Mouse (Mus musculus): ENCODE results near the gene Traf3. TPM values are rescaled to one million over a fixed set of nuclear protein-coding genes. Genes with fewer than 3 reads are reported as not detected.
A peak's percentile ranks its signal among the peaks of the same experiment; 100 is the strongest.

The Traf3 gene
- polyA plus RNA-seq, 1 experiment, result 13.1 TPM

- H3K36me3 ChIP-seq (ENCODE audit: control insufficient read depth, insufficient read depth, low read length, poor library complexity, severe bottlenecking), result no peaks in the 10 kb centered on the region
- TF ChIP-seq CTCF (IDR thresholded peaks at IDR 0.05; ENCODE audit: low read depth, low read length) (no peak), POLR2A (IDR thresholded peaks at IDR 0.05; ENCODE audit: insufficient read depth, low read length) (no peak), EP300 (IDR thresholded peaks at IDR 0.05; ENCODE audit: insufficient read depth, low read depth, low read length) (no peak)
- H3K9me3 ChIP-seq (replicated peaks; ENCODE audit: control insufficient read depth, insufficient read depth, low read length, poor library complexity, severe bottlenecking), result no peaks in the 10 kb centered on the region
- H3K9ac ChIP-seq (ENCODE audit: low read depth, poor library complexity, severe bottlenecking), result 0 out of 2 replicates have a peak overlapping the region, but pooled peaks have one; percentile 3
- peaks cover 4% of the 10 kb centered on the region for H3K27me3 ChIP-seq (ENCODE audit: control insufficient read depth, insufficient read depth, low read length, poor library complexity, severe bottlenecking)
- H3K4me1 ChIP-seq (ENCODE audit: control insufficient read depth, insufficient read depth, low read length), result peaks cover 3% of the 10 kb centered on the region
- peak overlapping the region; percentile 39 for H3K4me3 ChIP-seq (ENCODE audit: low read depth, low read length)
- no peak overlapping the region for H3K27ac ChIP-seq (ENCODE audit: insufficient read depth, low read length)
Observed at GRCm38 (mm10) chr12:111271966-111272365, 105.8 kb downstream of the Traf3 start.

- no peak overlapping the region for H3K9ac ChIP-seq (ENCODE audit: low read depth, poor library complexity, severe bottlenecking)
- peaks cover 3% of the 10 kb centered on the region for H3K4me1 ChIP-seq (ENCODE audit: control insufficient read depth, insufficient read depth, low read length)
- no peak overlapping the region for H3K27ac ChIP-seq (ENCODE audit: insufficient read depth, low read length)
- H3K4me3 ChIP-seq (ENCODE audit: low read depth, low read length), result no peak overlapping the region
- TF ChIP-seq CTCF (IDR thresholded peaks at IDR 0.05; ENCODE audit: low read depth, low read length) (peak; percentile 92), POLR2A (IDR thresholded peaks at IDR 0.05; ENCODE audit: insufficient read depth, low read length) (no peak), EP300 (IDR thresholded peaks at IDR 0.05; ENCODE audit: insufficient read depth, low read depth, low read length) (0 out of 2 replicates have a peak, but pooled peaks have one; percentile 29)
- H3K36me3 ChIP-seq (ENCODE audit: control insufficient read depth, insufficient read depth, low read length, poor library complexity, severe bottlenecking), result no peaks in the 10 kb centered on the region
- H3K27me3 ChIP-seq (ENCODE audit: control insufficient read depth, insufficient read depth, low read length, poor library complexity, severe bottlenecking), result peaks cover 4% of the 10 kb centered on the region
- no peaks in the 10 kb centered on the region for H3K9me3 ChIP-seq (replicated peaks; ENCODE audit: control insufficient read depth, insufficient read depth, low read length, poor library complexity, severe bottlenecking)
Observed at GRCm38 (mm10) chr12:111272420-111272819, 106.2 kb downstream of the Traf3 start.

- Histone ChIP-seq H3K9me3 (replicated peaks; ENCODE audit: control insufficient read depth, insufficient read depth, low read length, poor library complexity, severe bottlenecking) (no peaks in the 10 kb centered on the region), H3K9ac (ENCODE audit: low read depth, poor library complexity, severe bottlenecking) (peak overlapping the region; percentile 10; the same call in 1 of the 2 replicates), H3K27ac (ENCODE audit: insufficient read depth, low read length) (no peak overlapping the region), H3K4me1 (ENCODE audit: control insufficient read depth, insufficient read depth, low read length) (peaks cover 3% of the 10 kb centered on the region), H3K27me3 (ENCODE audit: control insufficient read depth, insufficient read depth, low read length, poor library complexity, severe bottlenecking) (peaks cover 4% of the 10 kb centered on the region), H3K4me3 (ENCODE audit: low read depth, low read length) (0 out of 2 replicates have a peak overlapping the region, but pooled peaks have one; percentile 53), H3K36me3 (ENCODE audit: control insufficient read depth, insufficient read depth, low read length, poor library complexity, severe bottlenecking) (no peaks in the 10 kb centered on the region)
- TF ChIP-seq CTCF (IDR thresholded peaks at IDR 0.05; ENCODE audit: low read depth, low read length) (no peak), POLR2A (IDR thresholded peaks at IDR 0.05; ENCODE audit: insufficient read depth, low read length) (no peak)
Observed at GRCm38 (mm10) chr12:111274006-111274405, 107.8 kb downstream of the Traf3 start.

DNA sequence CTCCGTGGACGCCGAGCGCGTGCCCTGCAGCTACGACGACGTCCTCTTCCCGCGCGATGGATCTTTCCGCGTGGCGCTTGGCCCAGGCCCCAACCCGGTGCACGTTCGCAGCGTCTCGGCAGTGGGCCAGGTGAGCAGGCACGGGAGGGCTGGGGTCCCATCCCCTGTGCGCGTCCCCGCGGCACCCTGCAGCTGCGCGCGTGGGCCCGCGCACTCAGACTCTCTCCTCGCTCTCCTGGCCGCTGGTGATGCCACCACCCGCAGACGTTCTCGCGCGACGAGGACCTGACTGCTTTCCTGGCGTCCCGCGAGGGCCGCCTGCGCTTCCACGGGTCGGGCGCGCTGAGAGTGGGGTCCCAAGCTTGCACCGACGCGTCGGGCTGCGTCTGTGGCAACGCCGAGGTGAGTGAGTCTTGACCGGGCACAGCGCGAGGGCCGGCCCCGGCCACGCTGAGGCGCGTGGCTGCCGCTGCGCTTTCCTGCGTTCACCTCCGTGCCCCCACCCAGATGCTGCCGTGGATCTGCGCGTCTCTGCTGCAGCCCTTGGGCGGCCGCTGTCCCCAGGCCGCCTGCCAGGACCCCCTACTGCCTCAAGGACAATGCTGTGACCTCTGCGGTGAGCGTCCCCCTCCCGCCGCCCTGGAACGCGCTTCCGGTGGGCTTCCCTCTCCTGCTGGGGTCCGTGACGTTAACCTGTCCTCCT lies 108.4 kb downstream of the Traf3 start:
- H3K9ac ChIP-seq (ENCODE audit: low read depth, poor library complexity, severe bottlenecking), result peak overlapping the region; percentile 10; the same call in 1 of the 2 replicates
- H3K36me3 ChIP-seq (ENCODE audit: control insufficient read depth, insufficient read depth, low read length, poor library complexity, severe bottlenecking), result no peaks in the 10 kb centered on the region
- H3K4me3 ChIP-seq (ENCODE audit: low read depth, low read length), result peak overlapping the region; percentile 53
- H3K27ac ChIP-seq (ENCODE audit: insufficient read depth, low read length), result no peak overlapping the region
- H3K27me3 ChIP-seq (ENCODE audit: control insufficient read depth, insufficient read depth, low read length, poor library complexity, severe bottlenecking), result peaks cover 4% of the 10 kb centered on the region
- H3K4me1 ChIP-seq (ENCODE audit: control insufficient read depth, insufficient read depth, low read length), result peaks cover 2% of the 10 kb centered on the region
- H3K9me3 ChIP-seq (replicated peaks; ENCODE audit: control insufficient read depth, insufficient read depth, low read length, poor library complexity, severe bottlenecking), result no peaks in the 10 kb centered on the region
- TF ChIP-seq CTCF (IDR thresholded peaks at IDR 0.05; ENCODE audit: low read depth, low read length) (no peak), EP300 (IDR thresholded peaks at IDR 0.05; ENCODE audit: insufficient read depth, low read depth, low read length) (no peak), POLR2A (IDR thresholded peaks at IDR 0.05; ENCODE audit: insufficient read depth, low read length) (no peak)

DNA sequence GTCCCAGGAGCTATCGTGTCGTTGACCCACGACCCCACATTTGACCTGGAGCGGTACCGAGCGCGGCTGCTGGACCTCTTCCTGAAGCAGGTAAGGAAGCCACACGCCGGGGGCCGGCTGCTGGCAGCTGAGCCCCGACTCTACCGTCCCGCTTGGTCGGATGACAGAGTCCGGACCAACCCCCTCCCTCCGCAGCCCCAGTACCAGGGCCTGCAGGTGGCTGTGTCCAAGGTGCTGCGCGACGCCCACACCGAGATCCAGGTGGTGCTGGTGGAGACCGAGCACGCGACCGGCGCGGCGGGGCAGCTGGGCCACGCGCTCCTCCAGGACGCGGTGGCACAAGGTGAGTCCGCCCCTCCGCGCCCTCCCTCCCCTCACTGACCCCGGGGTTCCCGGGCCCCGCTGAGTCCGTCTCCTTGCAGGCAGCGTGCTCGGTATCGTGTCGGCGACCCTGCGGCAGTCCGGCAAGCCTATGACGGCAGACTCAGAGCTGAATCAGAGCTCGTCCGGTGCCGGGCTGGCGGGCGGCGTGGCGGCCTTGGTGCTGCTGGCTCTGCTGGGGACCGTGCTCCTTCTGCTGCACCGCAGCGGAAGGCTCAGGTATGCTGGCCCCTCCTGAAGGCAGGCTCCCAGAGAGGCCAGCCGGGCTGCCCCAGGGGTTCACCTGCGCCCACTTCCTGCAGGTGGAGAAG lies 109.1 kb downstream of the Traf3 start:
- no peaks in the 10 kb centered on the region for H3K4me1 ChIP-seq (ENCODE audit: control insufficient read depth, insufficient read depth, low read length)
- H3K36me3 ChIP-seq (ENCODE audit: control insufficient read depth, insufficient read depth, low read length, poor library complexity, severe bottlenecking), result no peaks in the 10 kb centered on the region
- TF ChIP-seq EP300 (IDR thresholded peaks at IDR 0.05; ENCODE audit: insufficient read depth, low read depth, low read length) (no peak), POLR2A (IDR thresholded peaks at IDR 0.05; ENCODE audit: insufficient read depth, low read length) (no peak), CTCF (IDR thresholded peaks at IDR 0.05; ENCODE audit: low read depth, low read length) (no peak)
- no peaks in the 10 kb centered on the region for H3K9me3 ChIP-seq (replicated peaks; ENCODE audit: control insufficient read depth, insufficient read depth, low read length, poor library complexity, severe bottlenecking)
- peak overlapping the region; percentile 53 for H3K4me3 ChIP-seq (ENCODE audit: low read depth, low read length)
- no peak overlapping the region for H3K27ac ChIP-seq (ENCODE audit: insufficient read depth, low read length)
- H3K9ac ChIP-seq (ENCODE audit: low read depth, poor library complexity, severe bottlenecking), result 0 out of 2 replicates have a peak overlapping the region, but pooled peaks have one; percentile 11
- H3K27me3 ChIP-seq (ENCODE audit: control insufficient read depth, insufficient read depth, low read length, poor library complexity, severe bottlenecking), result peaks cover 4% of the 10 kb centered on the region

DNA sequence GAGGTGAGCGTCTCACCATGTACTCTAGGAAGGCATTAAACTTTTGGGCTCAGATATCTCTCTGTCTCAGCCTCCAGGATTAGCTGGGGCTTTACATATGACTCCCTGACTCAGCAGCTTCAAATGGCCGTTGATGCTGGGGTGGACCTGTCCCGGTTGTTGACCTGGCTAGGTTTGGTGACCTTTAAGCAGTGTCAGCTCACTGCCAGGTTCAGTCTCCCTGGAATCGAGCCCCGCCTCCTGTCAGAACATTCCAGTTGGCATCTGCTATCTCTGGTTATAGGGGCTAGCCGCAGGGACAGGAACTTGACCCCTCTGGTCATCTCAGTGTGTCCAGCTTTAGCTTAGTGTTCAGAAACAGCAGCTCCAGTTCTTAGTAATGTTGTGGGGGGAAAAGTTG lies 110.2 kb downstream of the Traf3 start:
- Histone ChIP-seq H3K9me3 (replicated peaks; ENCODE audit: control insufficient read depth, insufficient read depth, low read length, poor library complexity, severe bottlenecking) (no peaks in the 10 kb centered on the region), H3K9ac (ENCODE audit: low read depth, poor library complexity, severe bottlenecking) (no peak overlapping the region)
- no peak for TF ChIP-seq EP300 (IDR thresholded peaks at IDR 0.05; ENCODE audit: insufficient read depth, low read depth, low read length)
- TF ChIP-seq CTCF (IDR thresholded peaks at IDR 0.05; ENCODE audit: low read depth, low read length), result no peak
- no peak for TF ChIP-seq POLR2A (IDR thresholded peaks at IDR 0.05; ENCODE audit: insufficient read depth, low read length)

More for the DNA sequence above, 110.2 kb downstream of the Traf3 start:
- no peak overlapping the region for H3K27ac ChIP-seq (ENCODE audit: insufficient read depth, low read length)
- no peaks in the 10 kb centered on the region for H3K36me3 ChIP-seq (ENCODE audit: control insufficient read depth, insufficient read depth, low read length, poor library complexity, severe bottlenecking)
- H3K27me3 ChIP-seq (ENCODE audit: control insufficient read depth, insufficient read depth, low read length, poor library complexity, severe bottlenecking), result peaks cover 4% of the 10 kb centered on the region
- H3K4me3 ChIP-seq (ENCODE audit: low read depth, low read length), result no peak overlapping the region
- no peaks in the 10 kb centered on the region for H3K4me1 ChIP-seq (ENCODE audit: control insufficient read depth, insufficient read depth, low read length)
